Mouse (Mus musculus) bone marrow, adult 2 months (tissue): Measurements from ENCODE around the gene Pafah1b2. TPM values are rescaled to one million over a fixed set of nuclear protein-coding genes. Genes with fewer than 3 reads are reported as not detected.

Experiments used
- H3K27ac ChIP-seq: fragments of 200-500 bp; 2 replicates; pipeline ENCODE4 v1.5.1; 2012; ENCODE audit warnings: low read depth, mild to moderate bottlenecking, control low read depth, inconsistent platforms, low read length; ENCODE audit not compliant: control insufficient read depth, poor library complexity, insufficient read depth
- H3K4me1 ChIP-seq: fragments of 200-500 bp; 2 replicates; pipeline ENCODE4 v1.6.1; 2011; ENCODE audit warnings: low read length; ENCODE audit not compliant: control insufficient read depth, insufficient read depth
- H3K4me3 ChIP-seq: fragments of 200-500 bp; replicated peaks from 2 replicates; pipeline ENCODE3; 2011; ENCODE audit warnings: mild to moderate bottlenecking, low read depth, low read length, control low read depth; ENCODE audit not compliant: control insufficient read depth
- CTCF ChIP-seq: fragments of 200-500 bp; IDR thresholded peaks from 2 replicates; pipeline ENCODE4 v1.5.1; 2011; ENCODE audit warnings: low read length, control low read depth; ENCODE audit not compliant: control insufficient read depth, insufficient read depth
- POLR2A ChIP-seq: fragments of 200-500 bp; IDR thresholded peaks from 2 replicates; pipeline ENCODE4 v1.6.1; 2011; ENCODE audit warnings: low read depth, mild to moderate bottlenecking, control low read depth, low read length, borderline replicate concordance; ENCODE audit not compliant: control insufficient read depth
- WGBS: fragments of 180-500 bp; shearing (Covaris S2); methylation state at CpG from one replicate; pipeline ENCODE4 v1.1.7; 2018; 5-methylcytosine and 5-hydroxymethylcytosine counted together
- polyA plus RNA-seq: library from polyadenylated mRNA; stranded (reverse); fragments of >200 nt; gene quantifications from 2 replicates; pipeline ENCODE4 v1.2.4, GENCODE M21; 2011; ENCODE audit warnings: low replicate concordance; ENCODE audit not compliant: missing spikeins, insufficient read depth, insufficient read length

Gene Pafah1b2
- polyA plus RNA-seq, 1 experiment = 14.6 TPM

GRCm38 (mm10) chr9:45938088-45938487 is 74.4 kb downstream of the Pafah1b2 start:
- WGBS = 91% methylated on average over 8 of the region's 8 CpGs

GRCm38 (mm10) chr9:45936883-45937282 is 75.6 kb downstream of the Pafah1b2 start:
- no peaks in the 10 kb centered on the region for H3K4me1 ChIP-seq
- no peak overlapping the region for H3K4me3 ChIP-seq
- no peak overlapping the region for H3K27ac ChIP-seq
- 27% methylated on average over 3 of the region's 3 CpGs for WGBS
- TF ChIP-seq POLR2A = no peak
- peak; percentile 58 for TF ChIP-seq CTCF

More at GRCm38 (mm10) chr9:45938088-45938487, 74.4 kb downstream of the Pafah1b2 start:
- TF ChIP-seq CTCF = no peak
- no peak for TF ChIP-seq POLR2A
- no peaks in the 10 kb centered on the region for H3K4me1 ChIP-seq
- no peak overlapping the region for H3K27ac ChIP-seq
- no peak overlapping the region for H3K4me3 ChIP-seq

DNA sequence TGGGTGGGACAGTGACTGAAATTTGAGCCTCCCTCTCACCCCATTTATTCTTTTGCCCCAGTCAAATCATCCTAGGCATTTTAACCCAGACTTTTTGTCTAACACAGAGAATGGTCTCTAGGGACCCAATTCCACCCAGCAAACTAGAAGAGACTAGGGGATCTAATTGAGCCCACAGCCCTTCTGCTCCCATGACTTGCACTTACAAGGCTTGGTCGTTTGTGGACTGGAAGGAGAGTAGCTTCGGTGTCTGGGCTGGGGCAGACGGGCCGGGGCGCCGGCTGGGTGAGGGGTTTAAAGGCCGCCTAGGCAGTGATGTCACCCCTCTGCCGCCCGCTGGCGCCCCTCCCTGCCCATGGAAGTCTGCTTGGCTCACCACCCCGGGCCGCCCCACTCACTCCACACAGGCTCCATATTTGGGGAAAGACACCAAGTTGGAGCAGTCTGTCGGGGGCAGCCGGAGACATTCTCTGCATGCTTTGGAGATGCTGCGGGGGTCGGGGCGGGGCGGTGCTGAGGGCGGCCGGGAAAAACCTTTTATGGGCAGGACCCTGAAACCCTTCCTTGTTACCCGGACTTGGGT is 76.8 kb downstream of the Pafah1b2 start, which contains the start of gene Tagln:
Tagln (minus strand) TSS at position 431 of the 583 bp plus-strand sequence.
- Histone ChIP-seq H3K4me3 (no peak within 1 kb of the TSS), H3K27ac (no peak within 1 kb of the TSS), H3K4me1 (no peaks in the 10 kb centered on the region)
- TF ChIP-seq CTCF = no peak
- no peak for TF ChIP-seq POLR2A
- 65% methylated on average over 21 of the region's 21 CpGs for WGBS

GRCm38 (mm10) chr9:45932571-45933415 is 79.7 kb downstream of the Pafah1b2 start:
- TF ChIP-seq CTCF (no peak), POLR2A (no peak)
- Histone ChIP-seq H3K4me3 (no peak overlapping the region), H3K27ac (no peak overlapping the region), H3K4me1 (no peaks in the 10 kb centered on the region)
- WGBS = 63% methylated on average over 11 of the region's 11 CpGs

GRCm38 (mm10) chr9:45931958-45932357 is 80.5 kb downstream of the Pafah1b2 start:
- no peaks in the 10 kb centered on the region for H3K4me1 ChIP-seq
- H3K27ac ChIP-seq = no peak overlapping the region
- no peak overlapping the region for H3K4me3 ChIP-seq
- 8% methylated on average over 1 of the region's 1 CpGs for WGBS
- TF ChIP-seq CTCF (no peak), POLR2A (no peak)

DNA sequence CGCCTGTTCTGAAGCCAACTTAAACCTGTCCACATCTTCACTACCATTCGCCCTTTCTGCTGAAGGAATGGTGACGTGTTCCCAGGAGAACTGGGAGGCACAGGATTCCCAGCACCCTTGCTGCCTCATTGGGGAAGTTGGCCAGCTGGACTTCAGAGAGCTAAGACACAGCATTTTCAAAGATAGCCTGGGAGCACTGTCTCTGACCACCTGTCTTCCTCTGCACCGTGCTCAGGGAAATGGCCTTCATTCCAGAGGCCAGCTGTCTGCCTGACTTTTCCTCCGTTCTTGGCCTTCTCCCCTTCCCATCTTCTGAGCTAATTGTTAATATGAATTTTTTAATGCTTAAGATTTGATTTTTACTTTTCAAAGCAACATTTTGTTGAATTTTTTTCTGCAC is 83.2 kb downstream of the Pafah1b2 start:
- no peaks in the 10 kb centered on the region for H3K4me1 ChIP-seq
- H3K4me3 ChIP-seq = no peak overlapping the region
- TF ChIP-seq CTCF (no peak), POLR2A (no peak)
- WGBS = 84% methylated on average over 5 of the region's 5 CpGs
- no peak overlapping the region for H3K27ac ChIP-seq

DNA sequence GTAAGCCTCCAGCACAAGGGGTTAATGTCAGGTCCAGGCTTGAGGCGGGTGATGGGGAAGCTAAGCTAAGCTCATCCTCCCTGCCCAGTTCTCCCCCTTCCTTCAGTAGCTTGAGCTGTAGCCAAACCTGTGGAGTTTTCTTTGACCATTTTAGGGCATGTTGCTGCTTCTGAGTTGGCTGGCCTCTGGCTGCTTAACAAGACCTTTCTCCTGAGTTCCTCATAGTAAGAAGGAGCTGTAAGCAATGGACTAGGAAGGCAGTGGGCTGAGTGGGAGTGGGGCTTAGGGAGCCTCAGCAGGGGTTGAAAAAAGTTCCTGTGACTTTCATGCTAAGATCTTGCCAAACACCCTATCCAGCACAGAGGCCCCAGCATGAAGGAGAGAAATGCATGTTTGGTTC is 92.6 kb downstream of the Pafah1b2 start:
- no peak for TF ChIP-seq CTCF
- TF ChIP-seq POLR2A = no peak
- Histone ChIP-seq H3K4me3 (no peak overlapping the region), H3K4me1 (no peaks in the 10 kb centered on the region), H3K27ac (no peak overlapping the region)
- 73% methylated on average over 1 of the region's 1 CpGs for WGBS
